Mouse (Mus musculus) forebrain, embryonic 16.5 days (tissue): Measurements from ENCODE around the gene Stum. TPM values are rescaled to one million over a fixed set of nuclear protein-coding genes. Genes with fewer than 3 reads are reported as not detected.

Experiments
- ATAC-seq: fragments of 200-750 bp; cut with Nextera tagmentation; 2 replicates; pipeline ENCODE4 v1.8.0; 2017; ENCODE audit warnings: mild to moderate bottlenecking, moderate library complexity
- H3K27ac ChIP-seq: fragments of 300-500 bp; sonication (generic); 2 replicates; pipeline ENCODE4 v1.5.1; 2014; ENCODE audit warnings: low read length, control low read depth
- H3K27me3 ChIP-seq: fragments of 300-500 bp; sonication (generic); replicated peaks from 2 replicates; pipeline ENCODE4 v1.6.1; 2014; ENCODE audit warnings: low read length; ENCODE audit not compliant: control insufficient read depth, insufficient read depth
- H3K36me3 ChIP-seq: fragments of 300-500 bp; sonication (generic); 2 replicates; pipeline ENCODE4 v1.6.1; 2014; ENCODE audit not compliant: control insufficient read depth, insufficient read depth
- H3K4me1 ChIP-seq: fragments of 300-500 bp; sonication (generic); replicated peaks from 2 replicates; pipeline ENCODE4 v1.6.1; 2014; ENCODE audit warnings: low read length; ENCODE audit not compliant: control insufficient read depth, insufficient read depth
- H3K4me2 ChIP-seq: fragments of 300-500 bp; sonication (generic); 2 replicates; pipeline ENCODE4 v1.6.1; 2014; ENCODE audit warnings: mild to moderate bottlenecking, low read length, control low read depth
- H3K4me3 ChIP-seq: fragments of 300-500 bp; sonication (generic); replicated peaks from 2 replicates; pipeline ENCODE4 v1.5.1; 2014; ENCODE audit warnings: mild to moderate bottlenecking, low read length, control low read depth
- H3K9ac ChIP-seq: fragments of 300-500 bp; sonication (generic); replicated peaks from 2 replicates; pipeline ENCODE4 v1.6.1; 2014; ENCODE audit warnings: low read depth, low read length, control low read depth
- H3K9me3 ChIP-seq: fragments of 300-500 bp; sonication (generic); 2 replicates; pipeline ENCODE4 v1.6.1; 2016; ENCODE audit warnings: low read length; ENCODE audit not compliant: control insufficient read depth
- WGBS: fragments of 180-500 bp; shearing (Covaris S2); extraction: QIAGEN DNeasy Blood & Tissue Kit; methylation state at CpG from one replicate; pipeline ENCODE4 v1.1.7; 2014; 5-methylcytosine and 5-hydroxymethylcytosine counted together
- polyA plus RNA-seq: library from polyadenylated mRNA; unstranded; fragments of >200 nt; fragmentation: Nextera tagmentation; extraction: Ambion mirVana; gene quantifications from 2 replicates; pipeline ENCODE4 v1.2.1, GENCODE M21; 2015

Stum gene
- polyA plus RNA-seq, 1 experiment from 2014 or later: 4.3 TPM

GRCm38 (mm10) chr1:180449641-180450040 is 33.7 kb downstream of the Stum start:
- Histone ChIP-seq H3K27me3 (no peaks in the 10 kb centered on the region), H3K27ac (no peak overlapping the region), H3K36me3 (no peaks in the 10 kb centered on the region), H3K4me3 (no peak overlapping the region), H3K4me2 (no peak overlapping the region), H3K4me1 (no peaks in the 10 kb centered on the region), H3K9ac (no peak overlapping the region), H3K9me3 (peaks cover 3% of the 10 kb centered on the region; the same call in 1 of the 2 replicates)
- no peak for ATAC-seq
- WGBS: 56% methylated on average over 2 of the region's 2 CpGs

DNA sequence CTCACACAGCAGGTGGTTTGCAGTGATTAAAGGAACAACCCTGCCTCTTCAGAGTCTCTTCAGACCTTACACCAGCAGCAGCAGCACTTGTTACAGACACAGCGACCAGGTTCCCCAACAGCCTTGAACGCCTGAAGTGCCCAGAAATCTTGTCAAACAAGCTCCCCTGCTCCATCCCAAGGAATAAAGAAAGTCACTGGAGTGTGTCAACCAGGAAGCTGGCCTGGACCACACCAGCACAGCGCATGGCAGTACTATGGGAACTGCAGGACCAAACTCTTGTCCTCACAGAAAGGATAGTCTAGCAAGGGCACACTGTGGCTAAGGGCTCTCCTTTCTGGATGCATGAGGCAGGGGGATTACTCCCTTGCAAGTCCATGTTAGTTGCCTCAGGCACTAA is 38.9 kb downstream of the Stum start:
- Histone ChIP-seq H3K4me2 (no peak overlapping the region), H3K36me3 (no peaks in the 10 kb centered on the region), H3K9ac (no peak overlapping the region), H3K27ac (no peak overlapping the region), H3K27me3 (no peaks in the 10 kb centered on the region), H3K9me3 (no peaks in the 10 kb centered on the region), H3K4me3 (no peak overlapping the region), H3K4me1 (no peaks in the 10 kb centered on the region)
- no peak for ATAC-seq
- WGBS: 62% methylated on average over 3 of the region's 3 CpGs

DNA sequence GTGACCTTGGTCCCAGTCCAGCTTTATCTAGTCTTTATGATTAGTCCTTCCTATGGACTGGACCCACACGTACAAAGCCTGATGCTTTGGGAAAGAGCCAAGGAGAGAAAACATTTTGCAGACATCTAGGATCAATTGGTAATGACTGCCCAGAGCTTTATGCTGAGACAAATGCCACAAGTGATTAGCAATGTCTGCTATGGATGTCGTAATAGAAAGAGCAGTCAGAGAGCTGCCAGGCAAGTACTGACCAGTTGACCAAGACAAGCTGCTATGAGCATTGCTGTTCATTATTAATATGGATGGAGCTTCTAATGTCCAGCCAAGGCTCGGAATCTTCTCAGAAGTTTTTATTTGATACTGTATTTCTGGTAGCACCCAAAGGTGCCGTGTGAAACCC is 43.8 kb downstream of the Stum start:
- H3K9ac ChIP-seq: no peak overlapping the region
- no peaks in the 10 kb centered on the region for H3K4me1 ChIP-seq
- no peaks in the 10 kb centered on the region for H3K9me3 ChIP-seq
- no peak for ATAC-seq
- no peak overlapping the region for H3K4me2 ChIP-seq
- 79% methylated on average over 4 of the region's 4 CpGs for WGBS
- no peak overlapping the region for H3K4me3 ChIP-seq
- no peak overlapping the region for H3K27ac ChIP-seq
- H3K27me3 ChIP-seq: no peaks in the 10 kb centered on the region
- H3K36me3 ChIP-seq: no peaks in the 10 kb centered on the region

- 12% methylated on average over 9 of the region's 9 CpGs for WGBS
- Histone ChIP-seq H3K4me3 (no peak overlapping the region), H3K4me1 (peaks cover 15% of the 10 kb centered on the region), H3K9ac (no peak overlapping the region), H3K36me3 (no peaks in the 10 kb centered on the region), H3K9me3 (no peaks in the 10 kb centered on the region), H3K4me2 (no peak overlapping the region), H3K27ac (no peak overlapping the region), H3K27me3 (no peaks in the 10 kb centered on the region)
- ATAC-seq: no peak
These were observed 48.4 kb downstream of the Stum start for GRCm38 (mm10) chr1:180434925-180435324.

GRCm38 (mm10) chr1:180433796-180434566 is 49.3 kb downstream of the Stum start:
- Histone ChIP-seq H3K27ac (no peak overlapping the region), H3K9me3 (no peaks in the 10 kb centered on the region), H3K4me2 (no peak overlapping the region), H3K27me3 (no peaks in the 10 kb centered on the region), H3K4me3 (no peak overlapping the region), H3K4me1 (peaks cover 15% of the 10 kb centered on the region), H3K9ac (no peak overlapping the region), H3K36me3 (no peaks in the 10 kb centered on the region)
- ATAC-seq: peak; percentile 93
- 17% methylated on average over 7 of the region's 7 CpGs for WGBS

- under 1% methylated on average over 16 of the region's 16 CpGs for WGBS
- Histone ChIP-seq H3K4me2 (peak overlapping the region; percentile 71), H3K9ac (peak overlapping the region; percentile 67), H3K9me3 (no peaks in the 10 kb centered on the region), H3K4me3 (peak overlapping the region; percentile 45), H3K27ac (peak overlapping the region; percentile 57), H3K36me3 (no peaks in the 10 kb centered on the region), H3K27me3 (no peaks in the 10 kb centered on the region), H3K4me1 (peaks cover 17% of the 10 kb centered on the region)
- peak; percentile 36 for ATAC-seq
These were observed 50.2 kb downstream of the Stum start for GRCm38 (mm10) chr1:180433098-180433538.

- H3K27ac ChIP-seq: no peak overlapping the region
- no peaks in the 10 kb centered on the region for H3K36me3 ChIP-seq
- H3K9ac ChIP-seq: no peak overlapping the region
- WGBS: 78% methylated on average over 12 of the region's 12 CpGs
- no peak for ATAC-seq
- H3K4me2 ChIP-seq: no peak overlapping the region
- H3K27me3 ChIP-seq: no peaks in the 10 kb centered on the region
- H3K4me3 ChIP-seq: no peak overlapping the region
- H3K4me1 ChIP-seq: peaks cover 23% of the 10 kb centered on the region
- no peaks in the 10 kb centered on the region for H3K9me3 ChIP-seq
These were observed 51.5 kb downstream of the Stum start for GRCm38 (mm10) chr1:180431833-180432232.

- peaks cover 23% of the 10 kb centered on the region for H3K4me1 ChIP-seq
- H3K4me2 ChIP-seq: no peak overlapping the region
- no peak overlapping the region for H3K4me3 ChIP-seq
- ATAC-seq: no peak
- 87% methylated on average over 5 of the region's 5 CpGs for WGBS
- no peaks in the 10 kb centered on the region for H3K36me3 ChIP-seq
- no peaks in the 10 kb centered on the region for H3K27me3 ChIP-seq
- H3K9me3 ChIP-seq: no peaks in the 10 kb centered on the region
- H3K9ac ChIP-seq: no peak overlapping the region
- H3K27ac ChIP-seq: no peak overlapping the region
These were observed 53.5 kb downstream of the Stum start for GRCm38 (mm10) chr1:180429819-180430218.

DNA sequence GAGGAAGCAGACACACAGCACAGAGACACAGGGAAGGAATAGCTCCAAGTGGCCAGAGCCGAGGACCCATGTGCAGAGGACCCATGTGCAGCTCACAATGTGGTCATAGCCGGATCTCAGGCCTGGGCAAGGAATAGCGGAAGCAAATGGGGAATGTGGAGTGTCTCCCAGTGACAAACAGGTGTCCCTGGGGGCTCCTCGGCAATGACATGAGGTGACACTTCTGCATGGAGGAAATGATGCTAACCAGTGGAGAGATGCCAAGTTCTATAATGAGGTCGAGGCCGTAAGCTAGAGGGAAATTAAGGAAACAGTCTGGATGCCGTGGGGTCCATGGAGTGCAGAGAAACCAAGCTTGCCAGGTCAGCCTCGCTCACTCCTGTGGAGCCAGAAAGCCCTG is 54.4 kb downstream of the Stum start:
- Histone ChIP-seq H3K4me3 (no peak overlapping the region), H3K27ac (no peak overlapping the region), H3K9ac (no peak overlapping the region), H3K9me3 (no peaks in the 10 kb centered on the region), H3K36me3 (no peaks in the 10 kb centered on the region), H3K4me1 (peaks cover 22% of the 10 kb centered on the region), H3K4me2 (no peak overlapping the region), H3K27me3 (no peaks in the 10 kb centered on the region)
- WGBS: 72% methylated on average over 8 of the region's 8 CpGs
- no peak for ATAC-seq
